Mouse (Mus musculus): ENCODE results near the gene Slc7a5. TPM values are rescaled to one million over a fixed set of nuclear protein-coding genes. Genes with fewer than 3 reads are reported as not detected.

The Slc7a5 gene
- polyA plus RNA-seq, 1 experiment from 2014 or later = 34.7 TPM

DNA sequence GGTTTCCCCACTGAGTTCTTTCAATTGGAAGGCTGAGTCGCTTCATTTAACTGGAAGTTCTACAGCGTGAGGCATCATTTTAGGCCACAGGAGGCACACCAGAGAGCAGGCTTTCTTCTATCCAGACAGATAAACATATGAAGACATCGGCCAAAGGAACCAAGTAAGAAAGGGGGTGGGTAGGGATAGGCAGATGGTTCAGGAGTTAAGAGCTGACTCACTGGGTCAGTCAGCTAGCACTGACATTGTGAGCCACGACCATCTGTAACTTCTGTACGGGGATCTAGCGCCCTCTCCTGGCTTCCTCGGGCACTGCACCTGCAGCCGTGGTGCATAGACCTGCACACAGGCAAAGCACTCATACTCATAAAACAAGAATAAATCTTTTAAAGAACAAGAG lies 66.3 kb downstream of the Slc7a5 start:
- Histone ChIP-seq H3K9ac (no peak overlapping the region), H3K36me3 (replicated peaks) (peaks cover 5% of the 10 kb centered on the region; the same call in 1 of the 2 replicates), H3K9me3 (no peaks in the 10 kb centered on the region), H3K4me2 (no peak overlapping the region), H3K27ac (peak overlapping the region; percentile 26; the same call in 1 of the 2 replicates), H3K4me1 (0 out of 2 replicates have a peak, but pooled peaks cover 2% of the 10 kb centered on the region), H3K4me3 (replicated peaks) (no peak overlapping the region), H3K27me3 (no peaks in the 10 kb centered on the region)
- 46% methylated on average over 8 of the region's 8 CpGs for WGBS
- 0 out of 2 replicates have a peak, but pooled peaks have one; percentile 39 for ATAC-seq (ENCODE audit: low FRiP score)

DNA sequence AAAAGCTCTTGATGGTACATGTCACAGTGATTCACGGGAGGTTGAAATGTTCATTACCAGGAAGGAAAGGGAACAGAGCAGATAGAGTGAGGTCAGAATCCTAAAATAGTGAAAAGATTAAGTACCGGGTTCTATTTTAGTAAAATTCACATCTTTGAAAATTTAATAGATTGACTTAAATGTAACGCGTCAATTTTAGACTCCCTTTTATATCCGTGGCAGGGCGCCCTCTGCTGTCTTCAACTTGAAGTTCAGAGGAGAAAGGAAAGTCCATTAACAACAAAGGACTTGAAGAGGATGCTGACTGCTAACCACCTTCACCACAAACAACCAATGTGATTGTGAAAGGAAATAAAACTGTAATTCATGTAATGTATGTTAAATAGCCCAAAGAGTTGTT lies 75.0 kb downstream of the Slc7a5 start:
- 0 out of 2 replicates have a peak, but pooled peaks have one; percentile 44 for ATAC-seq (ENCODE audit: low FRiP score)
- Histone ChIP-seq H3K4me2 (no peak overlapping the region), H3K9ac (no peak overlapping the region), H3K36me3 (replicated peaks) (no peaks in the 10 kb centered on the region), H3K27me3 (0 out of 2 replicates have a peak, but pooled peaks cover 2% of the 10 kb centered on the region), H3K27ac (no peak overlapping the region), H3K4me3 (replicated peaks) (no peak overlapping the region), H3K9me3 (no peaks in the 10 kb centered on the region), H3K4me1 (peaks cover 12% of the 10 kb centered on the region)
- WGBS = 15% methylated on average over 6 of the region's 6 CpGs

DNA sequence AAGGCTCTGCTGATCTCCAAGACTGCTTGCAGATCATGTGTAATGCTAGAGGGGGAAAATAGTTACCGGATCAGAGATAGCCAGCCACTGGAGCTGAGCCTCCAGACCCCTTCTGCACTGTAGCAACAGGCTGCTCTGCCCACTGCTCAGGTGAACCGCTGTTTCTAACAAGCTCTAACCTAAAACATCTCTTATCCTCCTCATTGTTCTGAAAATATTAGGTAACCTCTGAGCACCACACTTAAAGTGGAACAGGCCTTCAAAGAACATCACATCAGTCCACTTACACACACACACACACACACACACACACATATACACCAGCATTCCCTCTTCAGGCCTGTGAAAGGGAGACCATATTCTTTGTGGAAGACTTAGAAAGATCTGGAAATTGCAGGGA lies 75.4 kb downstream of the Slc7a5 start:
- no peak overlapping the region for H3K27ac ChIP-seq
- peaks cover 12% of the 10 kb centered on the region for H3K4me1 ChIP-seq
- H3K9ac ChIP-seq = no peak overlapping the region
- H3K36me3 ChIP-seq (replicated peaks) = no peaks in the 10 kb centered on the region
- H3K4me3 ChIP-seq (replicated peaks) = no peak overlapping the region
- H3K27me3 ChIP-seq = 0 out of 2 replicates have a peak, but pooled peaks cover 2% of the 10 kb centered on the region
- no peaks in the 10 kb centered on the region for H3K9me3 ChIP-seq
- no peak overlapping the region for H3K4me2 ChIP-seq
- peak; percentile 30; the same call in 1 of the 2 replicates for ATAC-seq (ENCODE audit: low FRiP score)
- WGBS = 80% methylated on average over 2 of the region's 2 CpGs

Other genes starting within 250 kb of the Slc7a5 start
- 27.4 and 30.1 TPM in 2 replicates for gene Jph3, start 178.1 kb downstream of the Slc7a5 start, polyA plus RNA-seq (2016; fragmentation: Nextera tagmentation; extraction: Ambion mirVana)
- gene Klhdc4, start 78.1 kb downstream of the Slc7a5 start, polyA plus RNA-seq (2016; fragmentation: Nextera tagmentation; extraction: Ambion mirVana) = 53.1 and 53.9 TPM in 2 replicates
- 0.31 TPM in 1 of 2 replicates, not detected in the other for gene Car5a, start 37.2 kb upstream of the Slc7a5 start, polyA plus RNA-seq (2016; fragmentation: Nextera tagmentation; extraction: Ambion mirVana)
- gene Banp, start 42.1 kb upstream of the Slc7a5 start, polyA plus RNA-seq (2016; fragmentation: Nextera tagmentation; extraction: Ambion mirVana) = 49.1 and 65.9 TPM in 2 replicates